Mouse (Mus musculus) heart, postnatal 10 days (tissue): ENCODE results near the gene Med28. TPM values are rescaled to one million over a fixed set of nuclear protein-coding genes. Genes with fewer than 3 reads are reported as not detected.

Experiments used
- DNase-seq, 2 experiments: peaks; one replicate each; pipeline ENCODE4 v3.0.0; 2021
- intact Hi-C: fragments of 180-260 bp; cut with DNase I; formaldehyde crosslinking; loops from one replicate; pipeline ENCODE4 v1.15.1; 2025
- total RNA-seq, 2 experiments: library from RNA; stranded (reverse); gene quantifications; 2 replicates each; pipeline ENCODE4 v1.2.3; 2021

Gene Med28
- total RNA-seq, 2 experiments from 2014 or later, result 50.4 to 53.8 TPM

DNA sequence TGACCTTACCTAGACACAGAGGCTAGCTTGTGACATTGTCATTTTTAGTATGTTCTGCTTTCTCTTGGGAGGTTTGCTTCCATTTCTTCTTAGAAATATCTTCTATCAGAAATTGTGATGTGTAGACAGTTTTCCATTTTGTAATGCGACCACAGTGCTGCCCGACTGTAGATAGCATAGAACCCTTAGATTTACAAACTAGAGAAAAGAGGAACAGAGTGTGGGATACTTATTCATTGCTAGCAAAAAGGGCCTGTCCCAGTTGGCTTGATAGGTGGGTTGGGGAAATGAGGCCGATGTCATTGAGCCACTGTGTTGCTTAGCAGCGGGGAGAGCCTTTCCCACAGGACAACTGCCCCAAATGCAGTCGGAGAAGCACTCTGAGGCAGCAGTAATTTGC is 22.5 kb upstream of the Med28 start:
- no peak for DNase-seq
- intact Hi-C loops, result loop anchor here (10.0 kb wide), 1 partner anchor 357 kb away; the partner anchor contains the start of gene Lcorl

DNA sequence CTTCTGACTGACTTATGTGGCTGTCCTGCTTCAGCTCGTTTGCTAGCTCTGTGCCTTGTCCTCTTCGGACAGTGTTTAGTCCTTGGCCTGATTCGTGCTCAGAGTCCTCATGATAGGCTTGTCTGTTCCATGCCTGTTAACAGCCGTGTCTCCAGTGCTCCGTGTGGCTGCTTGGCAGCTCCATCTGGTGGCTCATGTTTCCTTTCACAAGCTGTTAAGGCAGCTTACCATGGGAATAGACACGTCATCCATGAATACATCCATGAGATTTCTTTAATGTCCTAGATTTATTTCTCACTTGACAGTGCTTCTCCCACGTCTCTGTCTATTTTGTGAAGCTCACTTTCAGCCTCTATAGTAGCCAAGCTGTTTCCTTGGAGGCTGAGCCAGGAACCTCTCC is 10.0 kb upstream of the Med28 start:
- intact Hi-C loops, result no loop called here

DNA sequence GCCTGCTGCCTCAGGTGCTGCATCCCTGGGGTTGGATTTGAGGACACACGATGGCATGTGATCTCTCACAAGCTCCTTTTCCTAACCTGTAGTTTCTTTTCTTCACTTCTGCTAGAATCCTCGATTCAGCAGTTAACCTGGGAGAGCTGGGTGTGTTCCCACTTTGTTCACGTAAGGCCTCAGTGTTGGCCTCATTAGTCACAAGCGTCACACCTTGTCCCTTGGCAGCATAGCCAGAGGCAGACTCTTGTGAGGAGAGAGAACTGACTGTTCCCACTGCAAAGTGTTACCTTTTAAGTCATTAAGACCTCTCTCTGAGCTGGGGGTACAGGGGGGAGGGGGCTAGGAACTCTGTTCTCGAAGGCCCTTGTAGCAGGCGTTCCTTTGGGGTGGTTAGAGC is 7.1 kb upstream of the Med28 start:
- intact Hi-C loops, result no loop called here
- DNase-seq, result no peak

More for the DNA sequence above, 10.0 kb upstream of the Med28 start:
- no peak for DNase-seq

DNA sequence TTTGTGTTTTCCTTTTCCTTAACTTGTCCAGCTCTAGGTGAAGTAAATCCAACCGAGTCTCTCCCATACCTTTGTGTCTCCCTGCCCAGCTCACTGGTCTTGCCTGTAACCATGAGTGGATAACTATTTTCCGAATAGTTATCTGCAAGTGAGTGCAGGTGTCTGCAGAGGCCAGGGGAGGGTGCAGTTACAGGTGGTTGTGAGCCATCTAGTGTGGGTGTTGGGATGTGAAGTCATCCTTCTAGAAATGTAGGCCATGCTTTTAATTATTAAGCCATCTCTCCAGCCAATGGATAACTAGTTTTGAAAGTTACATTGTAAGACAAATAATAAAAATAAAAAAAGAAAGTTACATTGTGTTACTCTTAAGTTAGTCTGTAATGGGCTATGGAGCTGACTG is 6.5 kb upstream of the Med28 start:
- no peak for DNase-seq
- intact Hi-C loops, result no loop called here

DNA sequence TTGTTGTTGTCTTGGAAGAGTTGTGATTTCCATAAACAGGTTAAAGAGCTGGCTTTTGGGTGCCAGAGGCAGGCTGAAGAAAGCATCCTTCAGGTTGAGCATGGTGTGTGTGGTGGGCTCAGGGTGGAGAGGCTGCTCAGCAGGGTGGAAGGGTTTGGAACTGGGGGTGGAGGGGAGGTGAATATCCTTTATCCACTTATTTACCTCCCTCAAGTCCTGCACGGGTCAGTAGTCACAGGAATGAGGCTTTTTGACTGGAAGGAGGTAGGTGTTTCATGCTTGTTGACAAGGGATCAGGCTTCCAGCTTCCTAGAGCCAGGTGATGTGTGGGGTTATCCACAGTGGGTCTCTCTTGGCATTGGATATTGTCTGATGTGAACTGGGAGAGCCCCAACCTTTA is 5.4 kb upstream of the Med28 start:
- DNase-seq, result no peak
- intact Hi-C loops, result no loop called here

DNA sequence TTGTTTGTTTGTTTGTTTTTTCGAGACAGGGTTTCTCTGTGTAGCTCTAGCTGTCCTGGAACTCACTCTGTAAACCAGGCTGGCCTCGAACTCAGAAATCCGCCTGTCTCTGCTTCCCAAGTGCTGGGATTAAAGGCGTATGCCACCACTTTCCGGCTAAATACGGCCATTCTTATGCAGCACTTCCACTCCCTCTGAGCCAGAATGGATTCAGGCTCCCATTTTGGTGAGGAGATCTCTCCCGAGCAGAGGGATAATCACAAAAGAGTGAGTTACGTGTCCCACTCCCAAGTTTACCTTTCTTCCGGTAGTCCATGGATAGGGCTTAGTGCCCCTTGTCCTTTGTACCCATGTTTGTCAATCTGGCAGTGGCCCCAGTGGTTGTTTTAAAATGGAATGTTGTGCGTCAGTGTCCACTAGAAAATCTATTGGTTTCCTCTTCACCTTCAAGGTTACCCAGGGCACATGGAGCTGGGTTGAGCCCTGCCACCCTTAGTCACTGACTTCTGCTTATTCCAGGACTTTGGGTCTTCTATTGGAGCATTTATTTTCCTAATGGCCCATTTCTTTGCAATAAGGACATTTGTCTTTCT is 4.8 kb upstream of the Med28 start:
- no peak for DNase-seq
- intact Hi-C loops, result no loop called here

DNA sequence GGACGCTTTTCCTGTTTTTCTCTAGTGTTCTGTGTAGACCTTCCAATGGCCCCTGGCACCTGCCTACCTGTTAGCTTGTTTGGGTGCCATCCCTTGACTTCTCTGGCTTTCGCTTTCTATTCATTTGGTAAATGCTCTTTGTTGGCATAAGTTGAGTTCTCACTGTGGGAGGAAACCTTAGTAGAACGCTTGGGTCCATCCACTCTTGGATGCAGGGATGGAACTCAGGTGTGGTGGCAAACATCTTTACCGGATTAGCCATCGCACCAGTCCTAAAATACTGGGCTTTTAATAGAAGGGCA is 731 bp downstream of the Med28 start:
- intact Hi-C loops, result loop anchor here (2.0 to 5.0 kb wide), 3 partner anchors 28 to 147 kb away; partner anchors contain the start of genes Lap3 and Ncapg
- no peak for DNase-seq

DNA sequence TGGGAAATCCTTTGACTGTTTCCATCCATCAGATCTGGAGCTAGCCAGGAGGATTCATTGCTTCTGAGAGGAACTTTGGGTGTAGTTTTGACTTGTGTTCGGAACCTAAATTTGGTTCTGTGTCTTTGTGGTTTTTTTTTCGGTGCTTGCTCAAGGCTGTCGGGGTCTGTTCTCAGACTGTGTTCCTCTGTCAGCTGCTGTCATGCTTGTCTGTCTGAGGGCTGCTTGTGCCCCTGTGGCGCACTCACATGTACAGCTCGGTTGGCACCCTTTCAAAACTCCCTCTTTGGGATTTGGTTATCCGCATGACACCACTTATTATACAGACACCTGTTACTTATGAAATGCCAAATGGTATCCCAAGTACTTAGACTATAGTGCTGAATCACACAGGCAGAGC is 1.6 kb downstream of the Med28 start:
- DNase-seq, result no peak
- intact Hi-C loops, result loop anchor here (2.0 to 5.0 kb wide), 3 partner anchors 29 to 146 kb away; partner anchors contain the start of genes Lap3 and Ncapg

DNA sequence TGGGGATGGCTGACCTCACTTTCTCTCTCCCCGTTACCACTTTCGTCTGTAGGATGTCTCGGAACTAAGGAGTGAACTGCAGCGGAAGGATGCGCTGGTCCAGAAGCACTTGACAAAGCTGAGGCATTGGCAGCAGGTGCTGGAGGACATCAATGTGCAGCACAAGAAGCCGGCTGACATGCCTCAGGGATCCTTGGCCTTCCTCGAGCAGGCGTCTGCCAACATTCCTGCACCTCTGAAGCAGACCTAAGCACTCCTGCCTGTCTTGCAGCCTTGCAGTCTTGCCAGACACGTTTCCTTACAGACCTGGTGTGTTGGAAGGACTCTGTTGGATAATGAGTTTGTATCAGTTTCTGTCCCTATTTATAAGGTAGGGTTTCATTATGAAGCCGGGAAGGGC is 5.1 kb downstream of the Med28 start:
- intact Hi-C loops, result no loop called here
- no peak for DNase-seq

DNA sequence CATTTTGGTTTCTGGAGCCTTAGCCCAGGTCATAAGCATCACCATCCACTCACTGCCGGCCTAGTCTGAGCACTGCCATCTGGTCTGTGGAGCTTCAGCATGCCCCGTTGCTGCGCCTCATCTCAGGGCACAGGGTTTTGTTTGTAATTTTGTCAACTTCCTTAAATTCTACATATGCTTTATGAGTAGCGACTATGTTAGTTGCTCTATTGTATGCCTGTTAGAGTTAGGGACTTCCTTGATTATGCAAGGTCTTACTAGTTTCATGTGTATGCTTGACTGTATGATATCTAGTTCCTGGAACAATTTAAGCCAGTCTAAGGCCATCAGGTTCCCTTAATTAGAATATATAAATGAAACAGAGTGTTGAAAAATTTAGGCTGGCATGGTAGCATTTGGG is 6.3 kb downstream of the Med28 start:
- DNase-seq, result no peak
- intact Hi-C loops, result no loop called here

DNA sequence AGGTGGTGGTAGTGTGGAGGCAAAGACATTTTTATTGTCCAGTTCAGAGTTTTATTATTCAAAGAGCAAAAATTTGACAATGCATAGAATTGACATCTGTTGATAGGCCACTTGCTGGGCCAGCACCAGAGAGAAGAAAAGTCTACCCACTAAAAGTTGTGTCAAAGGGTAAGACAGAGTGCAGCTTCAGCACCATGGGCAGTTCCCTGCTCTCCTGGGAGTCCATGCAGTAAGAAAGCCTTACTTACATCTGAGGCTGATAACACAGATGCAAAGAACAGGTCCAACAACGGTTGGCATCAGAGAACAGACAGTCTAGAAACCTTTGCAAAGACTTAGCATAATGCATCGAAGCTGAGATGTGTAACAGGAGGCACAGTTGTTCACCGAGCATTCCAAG is 9.7 kb downstream of the Med28 start:
- peak; percentile 11 to 20 for DNase-seq
- intact Hi-C loops, result no loop called here

DNA sequence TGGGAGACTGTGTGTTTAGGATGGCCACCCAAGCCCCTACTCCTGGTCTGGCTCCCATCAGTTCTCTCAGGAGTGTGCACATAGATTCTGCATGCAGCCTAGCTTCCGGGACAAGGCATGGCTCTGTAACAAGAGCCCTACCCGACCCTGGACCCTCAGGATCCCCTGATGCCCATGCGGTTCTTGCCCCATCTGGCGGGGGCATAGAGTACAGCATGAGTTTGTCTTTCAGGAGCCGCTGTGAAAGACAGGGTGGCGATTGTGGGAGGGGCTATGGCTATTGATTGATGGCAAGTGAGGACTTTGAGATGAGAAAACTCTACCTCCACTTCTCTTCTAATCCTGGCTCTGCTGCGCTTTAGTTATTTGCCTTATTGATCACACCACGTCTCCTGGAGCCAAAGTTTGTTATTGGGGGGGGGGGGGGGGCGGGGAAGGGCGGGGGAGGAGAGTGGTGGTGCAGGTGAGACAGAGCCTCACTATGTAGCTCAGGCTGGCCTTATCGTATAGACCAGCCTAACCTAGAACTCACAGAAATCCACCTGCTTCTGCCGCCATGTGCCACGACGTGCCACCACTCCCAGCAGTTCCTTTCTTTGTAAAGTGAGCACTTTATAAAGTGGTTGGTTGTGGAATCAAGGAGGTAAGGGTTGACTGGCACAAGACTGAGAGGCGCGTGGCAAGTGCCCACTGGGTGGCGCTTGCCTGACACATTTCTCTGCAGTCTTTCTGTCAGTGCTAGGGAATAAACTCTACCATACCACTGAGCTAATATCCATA is 14.5 kb downstream of the Med28 start:
- intact Hi-C loops, result loop anchor here (1.0 to 2.0 kb wide), 2 partner anchors 60 to 134 kb away; partner anchors contain the start of gene Ncapg
- DNase-seq, result peak; percentile 49 to 61

DNA sequence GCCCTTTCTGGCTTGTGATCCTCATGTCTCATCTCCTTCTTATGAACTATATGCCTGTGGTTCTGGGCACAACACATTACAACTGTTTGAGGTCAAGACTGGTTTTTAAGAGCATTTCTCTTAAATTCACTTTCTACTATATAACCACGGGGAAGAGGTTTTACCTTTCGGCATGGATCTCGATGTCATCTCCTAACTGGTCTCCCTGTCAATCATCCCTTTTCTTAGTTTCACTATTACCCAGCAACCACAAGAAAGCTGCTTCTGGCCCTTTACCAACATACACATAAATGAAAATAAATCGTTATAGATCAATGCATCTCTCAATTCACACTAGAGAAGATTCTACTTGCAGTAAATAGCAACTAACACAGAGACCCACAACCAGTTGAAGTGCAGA is 15.1 kb downstream of the Med28 start:
- no peak for DNase-seq
- intact Hi-C loops, result loop anchor here (2.0 kb wide), 1 partner anchor 134 kb away; the partner anchor contains the start of gene Ncapg

DNA sequence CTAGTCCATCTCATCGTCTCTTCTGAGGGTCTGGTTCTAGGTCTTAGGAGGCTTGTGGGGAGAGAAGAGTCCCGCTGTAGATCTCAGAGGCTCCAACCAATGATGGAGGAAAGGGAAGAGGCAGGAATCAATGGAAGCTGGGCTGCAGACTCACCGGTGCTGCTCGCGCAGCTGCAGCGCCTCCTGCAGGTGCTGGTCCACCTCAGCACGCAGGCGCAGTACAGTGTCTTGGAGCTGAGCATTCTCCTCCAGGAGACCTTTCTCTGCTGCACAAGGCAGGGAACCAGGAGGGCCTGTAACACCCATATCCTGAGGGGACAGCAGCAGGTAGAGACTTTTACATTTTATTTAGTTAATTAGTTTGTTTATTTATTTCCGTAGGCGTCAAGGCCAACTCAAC is 19.5 kb downstream of the Med28 start:
- DNase-seq, result no peak
- intact Hi-C loops, result no loop called here

DNA sequence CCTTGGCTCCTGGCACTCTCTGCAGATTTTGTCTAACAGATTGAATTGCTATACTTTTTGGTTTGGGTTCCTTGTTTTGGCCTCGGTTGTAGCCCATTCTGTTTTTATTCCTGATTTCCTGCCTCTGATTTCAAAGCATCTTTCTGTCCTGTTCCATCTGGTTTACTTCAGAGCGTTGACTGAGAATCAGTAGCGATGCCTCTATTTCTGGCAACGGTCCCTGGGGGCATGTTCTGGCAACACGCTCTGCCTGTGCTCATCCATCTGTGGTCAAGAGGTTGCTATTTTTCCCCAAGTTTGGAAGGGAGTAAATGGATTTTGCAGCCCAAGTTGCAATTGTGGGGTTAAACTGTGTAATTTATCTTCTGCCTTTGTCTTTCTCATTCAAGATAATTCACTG is 23.3 kb downstream of the Med28 start:
- intact Hi-C loops, result no loop called here
- no peak for DNase-seq

DNA sequence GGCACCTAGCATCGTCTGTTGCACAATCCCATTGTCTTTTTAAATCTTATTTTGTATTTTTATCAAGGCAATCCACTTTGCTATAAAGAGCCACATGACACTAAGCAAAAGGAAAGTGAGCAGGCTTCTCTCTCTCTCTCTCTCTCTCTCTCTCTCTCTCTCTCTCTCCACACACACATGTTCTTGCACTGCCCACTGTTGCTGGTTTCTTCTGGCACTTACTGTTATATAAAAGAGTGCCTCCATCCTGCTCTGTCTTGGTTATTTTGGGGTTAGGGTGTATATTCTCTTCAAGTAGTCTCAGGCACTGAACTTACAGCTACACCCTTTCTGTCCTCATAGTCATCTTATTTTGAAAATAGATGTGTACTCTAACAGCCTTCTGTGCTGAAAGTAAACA is 29.6 kb downstream of the Med28 start:
- no peak for DNase-seq

DNA sequence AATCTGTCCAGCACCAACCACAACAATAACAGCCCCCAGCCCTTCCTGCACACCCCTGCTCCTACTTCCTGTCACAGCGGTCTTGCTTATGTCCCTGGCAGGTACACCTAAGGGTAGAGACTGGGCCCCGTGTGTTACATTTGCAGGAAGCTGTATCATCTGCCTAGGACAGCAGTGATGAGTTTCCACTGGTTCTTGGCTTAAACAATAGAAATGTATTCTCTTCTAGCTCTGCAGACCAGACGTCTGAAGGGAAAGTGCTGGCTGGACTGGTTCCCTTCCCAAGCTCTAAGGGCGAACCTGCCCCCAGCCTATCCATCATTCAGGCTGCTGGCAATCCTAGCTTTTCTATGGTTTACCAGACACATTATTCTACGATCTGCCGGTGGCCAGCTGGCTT is 44.0 kb downstream of the Med28 start:
- intact Hi-C loops, result no loop called here
- no peak for DNase-seq

More for the DNA sequence above, 29.6 kb downstream of the Med28 start:
- intact Hi-C loops, result no loop called here

DNA sequence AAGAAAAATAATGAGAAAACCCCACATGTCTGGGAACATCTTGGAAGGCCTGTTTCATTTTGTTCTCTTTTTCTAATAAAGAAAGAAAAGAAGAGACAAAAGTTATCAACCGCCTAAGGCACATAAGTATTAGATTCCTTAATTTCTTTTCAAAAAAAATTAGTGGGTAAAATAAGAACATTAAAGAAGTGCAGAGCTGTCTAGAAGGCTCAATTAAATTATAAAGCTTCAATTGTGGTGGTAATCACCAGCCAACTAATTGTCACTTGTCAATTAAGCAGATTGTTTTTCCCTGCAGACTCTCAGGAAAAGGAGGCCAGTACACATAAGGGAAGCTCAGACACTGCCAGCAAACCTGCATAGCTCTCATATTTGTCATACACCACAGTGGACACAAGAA is 45.8 kb downstream of the Med28 start:
- intact Hi-C loops, result no loop called here
- DNase-seq, result no peak

DNA sequence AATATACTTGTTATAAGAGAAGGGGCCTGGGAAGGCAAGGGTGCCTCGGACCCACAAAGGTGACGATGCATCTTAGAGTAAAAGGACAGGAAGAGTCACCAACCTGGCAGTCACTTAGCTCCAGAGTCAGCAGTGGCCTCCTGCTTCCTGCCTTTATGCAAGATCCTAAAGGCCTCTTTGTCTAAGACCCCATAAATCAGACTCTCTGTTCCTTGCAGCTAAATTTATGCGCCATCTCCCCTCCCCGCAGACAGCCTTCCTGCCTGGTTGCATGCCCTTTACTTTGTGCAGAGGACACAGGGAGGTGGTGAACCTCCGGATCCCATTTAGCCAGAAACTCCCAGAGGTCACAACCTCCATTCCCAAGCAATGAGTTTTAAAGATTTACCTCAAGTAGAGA is 52.8 kb downstream of the Med28 start:
- intact Hi-C loops, result no loop called here
- DNase-seq, result no peak

DNA sequence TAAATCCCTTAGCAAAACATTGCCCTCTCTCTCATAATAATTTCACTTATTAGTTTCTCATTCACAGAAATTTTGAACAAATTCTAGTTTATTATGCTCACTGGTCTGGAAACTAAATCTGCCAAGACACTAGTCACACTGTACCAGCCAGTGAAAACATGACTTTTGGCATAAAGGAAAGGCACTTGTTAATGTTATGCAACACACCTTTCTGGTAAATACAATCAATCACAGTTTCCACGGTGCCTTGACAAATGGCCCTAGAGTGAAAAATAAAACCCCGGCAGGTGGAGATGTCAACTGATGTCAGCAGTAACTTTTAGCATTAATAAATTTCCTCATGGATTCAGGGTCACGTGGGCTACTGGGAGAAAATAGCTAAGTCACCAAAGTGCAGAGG is 56.7 kb downstream of the Med28 start:
- DNase-seq, result no peak
- intact Hi-C loops, result no loop called here

DNA sequence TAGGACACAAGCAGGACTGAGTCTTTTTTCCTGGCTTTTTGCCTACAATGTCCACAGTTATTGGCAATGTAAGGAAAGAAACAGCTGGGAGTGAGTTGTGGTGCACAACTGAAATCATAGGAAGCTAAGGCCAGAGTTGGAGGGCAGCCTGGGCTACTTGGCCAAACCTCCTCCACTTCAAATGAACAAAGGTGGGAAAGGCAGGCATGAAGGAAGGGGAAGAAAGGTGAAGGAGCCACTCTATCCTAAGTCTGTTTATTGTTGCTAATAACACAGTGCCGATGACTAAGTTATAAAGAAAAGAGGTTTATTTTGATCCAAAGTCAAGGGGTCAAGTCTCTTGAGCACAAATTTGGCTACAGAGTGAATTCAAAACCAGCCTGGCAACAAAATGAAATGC is 57.3 kb downstream of the Med28 start:
- DNase-seq, result peak; percentile 8 to 24
- intact Hi-C loops, result no loop called here
